Comparison of ENCODE assay signal across 26 mouse cellular contexts in genomic region chr9:62461766-62462165, GRCm38 (mm10).
DNase-seq lines count a peak whose midpoint lies in the region; ATAC-seq and TF ChIP-seq lines count a peak whose summit lies in the region.
"Had no signal": no experiment of that assay in that cellular context is flagged by ENCODE, and none has a peak within 500 bp of the region (broad histone marks: within the 10 kb centered on the region; RNA-seq: fewer than 3 reads in every experiment).

No protein-coding gene starts in this region.

- H3K4me1 ChIP-seq in cerebellum, adult 2 months (ENCODE audit: control insufficient read depth, insufficient read depth, low read length), result peaks cover 68% of the 10 kb centered on the region
- no peaks in the 10 kb centered on the region for H3K4me1 ChIP-seq in forebrain, embryonic 14.5 days (ENCODE audit: control insufficient read depth, insufficient read depth, low read length)
- H3K4me1 ChIP-seq: embryonic facial prominence, embryonic 12.5 days; forebrain, embryonic 15.5 days; midbrain, embryonic 15.5 days had no signal

- no peak overlapping the region for H3K4me2 ChIP-seq in forebrain, embryonic 14.5 days (ENCODE audit: low read length)
- H3K4me2 ChIP-seq: embryonic facial prominence, embryonic 12.5 days; forebrain, embryonic 15.5 days; heart, embryonic 15.5 days; hindbrain, embryonic 14.5 days; midbrain, embryonic 15.5 days; neural tube, embryonic 15.5 days had no signal

- no peak overlapping the region for H3K4me3 ChIP-seq in cerebellum, adult 2 months (replicated peaks; ENCODE audit: insufficient read depth, low read depth, low read length)
- no peak overlapping the region for H3K4me3 ChIP-seq in layer of hippocampus, adult 2 months
- no peak overlapping the region for H3K4me3 ChIP-seq in forebrain, embryonic 14.5 days (ENCODE audit: low read depth, low read length)
- H3K4me3 ChIP-seq: embryonic facial prominence, embryonic 12.5 days; forebrain, embryonic 15.5 days; heart, embryonic 15.5 days; midbrain, embryonic 15.5 days; neural tube, embryonic 15.5 days had no signal

- H3K27me3 ChIP-seq in cerebellum, adult 2 months (ENCODE audit: control insufficient read depth, insufficient read depth, low read length), result no peaks in the 10 kb centered on the region
- H3K27me3 ChIP-seq in forebrain, embryonic 14.5 days (replicated peaks; ENCODE audit: control insufficient read depth, insufficient read depth, low read length), result no peaks in the 10 kb centered on the region
- H3K27me3 ChIP-seq: CH12.LX; embryonic facial prominence, embryonic 12.5 days; forebrain, embryonic 15.5 days; heart, embryonic 15.5 days; midbrain, embryonic 15.5 days; neural tube, embryonic 15.5 days had no signal

- H3K27ac ChIP-seq in cerebellum, adult 2 months (ENCODE audit: insufficient read depth, low read length), result peak overlapping the region; percentile 11
- peak overlapping the region; percentile 40; the same call in 1 of the 2 replicates for H3K27ac ChIP-seq in layer of hippocampus, adult 2 months
- H3K27ac ChIP-seq in forebrain, embryonic 14.5 days (ENCODE audit: low read depth, low read length), result no peak overlapping the region
- H3K27ac ChIP-seq: embryonic facial prominence, embryonic 12.5 days; forebrain, embryonic 15.5 days; hindbrain, embryonic 14.5 days; liver, embryonic 14.5 days; macrophage; midbrain, embryonic 15.5 days; neural tube, embryonic 15.5 days had no signal

- no peak for DNase-seq in cerebellum, adult 2 months
- DNase-seq in cerebellum, adult 11 months, result no peak
- DNase-seq in kidney, adult 11 months, result peak; percentile 63
- no peak for DNase-seq in kidney, postnatal 4 days
- no peak for DNase-seq in layer of hippocampus, adult 2 months (ENCODE audit: low spot score in 2 of 2)
- no peak for DNase-seq in layer of hippocampus, adult 9-10 months (ENCODE audit: low spot score)
- peak; percentile 47 for DNase-seq in yolk sac, embryonic 10.5 days (ENCODE audit: low spot score)
- DNase-seq in forebrain, embryonic 14.5 days (ENCODE audit: low spot score), result no peak
- DNase-seq: adrenal gland, postnatal 10 days; embryo, embryonic 11 days; layer of hippocampus, postnatal 36 days; left cerebral cortex, postnatal 4 days; lung, adult 2 months; lung, postnatal 10 days; right cerebral cortex, postnatal 25 days; thymus, postnatal 14 days had no signal

- no peaks in the 10 kb centered on the region for H3K9me3 ChIP-seq in forebrain, embryonic 14.5 days (replicated peaks; ENCODE audit: control insufficient read depth, low read length)
- H3K9me3 ChIP-seq: embryonic facial prominence, embryonic 12.5 days; forebrain, embryonic 15.5 days; heart, embryonic 15.5 days; midbrain, embryonic 15.5 days; neural tube, embryonic 15.5 days had no signal

- H3K36me3 ChIP-seq in forebrain, embryonic 14.5 days (ENCODE audit: control insufficient read depth, insufficient read depth, low read length), result no peaks in the 10 kb centered on the region
- H3K36me3 ChIP-seq: embryonic facial prominence, embryonic 12.5 days; forebrain, embryonic 15.5 days; heart, embryonic 15.5 days; midbrain, embryonic 15.5 days; neural tube, embryonic 15.5 days had no signal

- WGBS in cerebellum, adult 2 months, result 56% methylated on average over 1 of the region's 1 CpGs
- WGBS in forebrain, embryonic 14.5 days, result 65% methylated on average over 1 of the region's 1 CpGs

- no peak for TF ChIP-seq POLR2A in cerebellum, adult 2 months (IDR thresholded peaks at IDR 0.05; ENCODE audit: borderline replicate concordance, insufficient read depth, low read length)

- ATAC-seq in forebrain, embryonic 14.5 days, result no peak
- ATAC-seq: forebrain, embryonic 15.5 days; intestine, postnatal 0 days; midbrain, embryonic 15.5 days had no signal

- H3K9ac ChIP-seq in forebrain, embryonic 14.5 days (ENCODE audit: low read length), result no peak overlapping the region
- H3K9ac ChIP-seq: embryonic facial prominence, embryonic 12.5 days; forebrain, embryonic 15.5 days; heart, embryonic 15.5 days; hindbrain, embryonic 14.5 days; liver, embryonic 14.5 days; midbrain, embryonic 15.5 days; neural tube, embryonic 15.5 days had no signal

- no peak for TF ChIP-seq CTCF in cerebellum, adult 2 months (IDR thresholded peaks at IDR 0.05; ENCODE audit: borderline replicate concordance, insufficient read depth, low read depth, low read length)
- TF ChIP-seq CTCF in layer of hippocampus, adult 2 months (conservative IDR thresholded peaks at IDR 0.05), result no peak

Comparison
In these comparisons a context has a peak if more than half of its experiments do, and no peak if none do; other contexts are left out.
1. DNase-seq: peak in kidney, adult 11 months (single experiment) and yolk sac, embryonic 10.5 days (single experiment); none in cerebellum, adult 2 months (0 of 2), cerebellum, adult 11 months (single experiment), kidney, postnatal 4 days (0 of 2), layer of hippocampus, adult 2 months (0 of 2), layer of hippocampus, adult 9-10 months (single experiment) and forebrain, embryonic 14.5 days (single experiment).